Mouse (Mus musculus): ENCODE measurements around the gene Tln2.
"Not testable (repeated sequence)": the region's sequence is repeated elsewhere in the genome, so short reads cannot be mapped to it uniquely, and the experiment has no call there.

Tln2 gene

DNA sequence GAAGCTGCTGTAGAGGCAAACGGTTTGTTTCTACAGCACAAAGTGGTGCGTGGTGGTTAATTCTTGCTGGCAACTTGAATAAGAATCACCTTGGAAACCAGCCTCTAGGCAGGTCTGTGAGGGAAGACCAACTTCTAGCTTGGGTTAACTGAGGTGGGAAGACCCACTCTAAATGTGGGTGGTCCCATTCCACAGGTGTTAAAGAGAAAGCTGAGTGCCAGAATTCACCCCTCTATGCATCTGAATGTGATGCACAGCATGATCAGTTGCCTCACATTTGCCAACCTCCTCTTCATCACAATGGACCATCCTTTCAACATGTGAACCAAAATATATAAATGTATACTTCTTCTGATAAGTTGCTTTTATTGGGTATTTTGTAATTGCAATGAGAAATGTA, 197.4 kb downstream of the Tln2 start:
- no peak for DNase-seq (ENCODE audit: low spot score in 2 of 2)

GRCm38 (mm10) chr9:67361511-67361910, 198.0 kb downstream of the Tln2 start:
- DNase-seq (ENCODE audit: low spot score in 2 of 2) = no peak

DNA sequence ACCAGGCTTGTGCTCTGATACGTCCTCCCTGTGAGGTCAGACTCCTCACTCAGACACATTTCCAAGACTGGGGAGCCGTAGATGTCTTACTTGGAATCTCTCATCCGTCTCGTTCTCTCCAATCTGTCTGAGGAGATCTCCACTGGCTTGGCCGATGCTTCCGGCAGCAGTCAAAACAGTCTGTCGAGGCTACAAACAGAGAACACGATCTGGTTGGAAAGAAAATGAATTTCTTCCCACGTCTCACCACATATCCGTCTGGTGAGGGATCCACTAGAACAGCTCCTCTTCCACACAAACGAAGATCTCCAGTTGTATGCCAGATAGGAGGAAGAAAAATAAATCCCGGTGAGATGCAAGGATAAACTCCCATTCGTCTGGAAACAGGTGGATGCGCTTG, 205.1 kb downstream of the Tln2 start:
- no peak for DNase-seq (ENCODE audit: low spot score in 2 of 2)

DNA sequence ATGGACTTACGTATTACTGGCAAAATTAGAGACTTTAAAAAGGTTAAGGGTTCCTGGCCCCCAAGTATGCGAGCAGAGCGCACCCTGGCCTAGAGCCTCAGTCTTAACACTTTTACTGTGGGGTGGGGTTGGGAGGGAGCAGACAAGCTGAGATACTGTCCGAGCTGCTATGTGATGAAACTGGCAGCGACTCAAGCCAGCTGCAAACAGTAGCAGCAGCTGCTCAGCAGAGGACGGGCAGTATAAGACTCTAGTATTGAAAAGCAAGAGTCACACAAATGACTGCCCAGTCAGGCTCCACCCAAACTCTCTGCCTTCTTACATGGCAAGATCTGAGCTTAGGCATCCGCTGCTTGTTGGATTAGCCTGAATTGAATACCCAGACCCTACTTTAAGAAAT, 206.1 kb downstream of the Tln2 start:
- DNase-seq (ENCODE audit: low spot score in 2 of 2) = no peak

DNA sequence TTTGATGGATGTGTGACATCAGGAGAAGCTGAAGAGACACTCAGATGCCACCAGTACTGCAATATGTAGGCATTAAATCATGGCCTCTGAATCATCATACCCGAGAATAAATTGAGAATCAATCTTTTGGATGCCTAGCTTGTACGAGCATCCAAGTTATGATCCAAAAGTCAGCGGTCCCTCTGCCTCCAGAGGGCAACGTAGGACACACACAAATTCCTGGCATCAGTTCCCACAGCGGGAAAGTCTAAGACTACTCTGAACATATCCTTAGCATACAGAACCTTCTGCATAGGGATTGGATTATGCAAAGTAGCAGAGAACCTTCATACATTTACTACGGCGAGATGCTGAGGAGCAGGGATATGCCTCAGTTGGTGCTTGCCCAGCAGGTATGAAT, 210.5 kb downstream of the Tln2 start:
- no peak for DNase-seq (ENCODE audit: low spot score in 2 of 2)

DNA sequence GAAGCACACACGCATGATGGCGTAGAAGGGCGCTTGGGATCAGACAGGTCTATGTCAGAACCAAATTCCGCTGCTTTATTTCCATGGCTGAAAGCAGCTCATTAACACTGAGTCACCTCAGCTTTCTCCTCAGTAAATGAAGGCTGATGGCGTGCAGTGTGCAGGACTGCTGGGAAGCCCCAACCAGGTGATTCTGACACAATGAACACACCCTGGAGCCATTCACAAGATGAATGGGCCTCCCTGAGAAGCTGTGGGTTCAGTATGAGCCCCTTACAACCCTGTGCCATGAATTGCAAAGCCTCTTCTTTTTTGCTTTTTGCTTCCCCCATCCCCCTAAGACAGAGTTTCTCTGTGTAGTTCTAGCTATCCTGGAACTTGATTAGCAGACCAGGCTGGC, 212.3 kb downstream of the Tln2 start:
- no peak for DNase-seq (ENCODE audit: low spot score in 2 of 2)

DNA sequence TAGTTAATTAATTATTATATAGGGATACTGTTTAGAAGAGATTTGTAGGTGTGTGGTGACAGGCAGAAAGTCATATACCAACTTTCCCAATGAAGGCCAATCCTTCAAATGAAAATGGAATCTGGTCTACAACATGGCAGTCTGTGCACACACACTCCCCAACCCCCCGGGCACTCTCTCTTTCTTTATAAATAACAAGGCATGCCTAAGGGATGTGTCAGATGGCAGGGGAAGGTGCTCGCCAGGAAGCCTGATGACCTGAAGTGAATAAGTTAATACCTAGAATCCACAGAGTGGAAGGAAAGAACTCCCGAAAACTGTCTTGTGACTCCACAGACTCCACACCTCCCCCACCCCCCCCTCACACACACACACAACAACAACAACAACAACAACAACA, 228.2 kb downstream of the Tln2 start:
- DNase-seq (ENCODE audit: low spot score in 2 of 2) = no peak

DNA sequence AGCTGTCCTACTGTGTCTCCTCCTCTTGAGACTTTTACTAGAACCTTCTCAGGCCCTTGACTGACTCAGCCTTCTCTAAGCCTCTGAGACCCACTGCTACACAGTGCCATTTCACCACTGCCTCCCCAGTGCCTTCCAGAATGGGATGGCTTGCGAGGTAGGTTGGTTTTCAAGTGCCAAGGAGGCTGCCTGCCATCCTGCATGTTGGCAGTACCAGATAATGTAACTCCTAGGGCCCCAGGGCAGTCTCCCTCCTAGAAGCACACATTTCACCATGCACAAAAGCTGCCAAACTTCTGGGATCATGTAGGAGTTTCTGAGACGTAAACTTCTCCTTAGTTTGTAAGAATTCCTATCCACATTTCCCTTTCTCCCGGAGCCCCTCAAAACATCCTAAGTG, 231.1 kb downstream of the Tln2 start:
- DNase-seq (ENCODE audit: low spot score in 2 of 2) = no peak

DNA sequence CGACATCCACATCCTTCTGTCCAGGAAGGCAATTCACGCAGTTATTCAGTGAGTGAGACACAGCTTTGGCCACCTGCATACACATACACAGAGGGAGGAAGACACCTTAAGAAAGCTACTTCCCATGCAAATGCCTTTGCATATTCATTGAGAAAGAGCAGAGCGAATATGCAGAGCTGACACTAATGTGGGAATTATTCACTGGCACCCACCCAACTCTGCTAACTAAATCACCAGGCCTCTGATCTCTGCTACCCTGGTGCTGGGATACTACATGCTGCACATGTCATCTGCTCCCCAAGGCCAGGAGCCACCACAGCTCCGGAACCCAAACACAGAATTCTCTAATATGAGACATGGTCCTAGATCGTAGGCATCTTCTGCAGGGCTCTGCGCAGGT, 237.6 kb downstream of the Tln2 start:
- DNase-seq (ENCODE audit: low spot score in 2 of 2) = no peak

DNA sequence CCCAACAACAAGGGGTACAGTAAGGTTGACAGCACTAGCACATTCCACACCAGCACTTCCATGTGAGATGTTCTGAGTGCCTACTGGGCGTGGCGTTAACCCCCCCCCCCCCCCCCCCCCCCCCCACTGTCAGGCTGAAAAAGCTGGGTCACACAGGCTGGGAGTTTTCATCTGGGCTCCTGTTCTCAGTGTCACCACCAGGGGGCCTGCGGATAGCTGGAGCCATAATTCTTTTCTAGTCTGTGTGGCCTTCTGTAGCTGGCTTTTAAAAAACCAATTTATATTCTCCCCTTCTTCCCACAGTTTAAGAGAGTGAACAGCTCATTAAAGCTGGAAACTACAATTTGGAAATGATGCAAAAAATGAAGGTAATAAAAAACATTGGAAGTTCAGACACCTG, 244.1 kb downstream of the Tln2 start:
- DNase-seq (ENCODE audit: low spot score in 2 of 2) = peak; percentile 44 to 73

DNA sequence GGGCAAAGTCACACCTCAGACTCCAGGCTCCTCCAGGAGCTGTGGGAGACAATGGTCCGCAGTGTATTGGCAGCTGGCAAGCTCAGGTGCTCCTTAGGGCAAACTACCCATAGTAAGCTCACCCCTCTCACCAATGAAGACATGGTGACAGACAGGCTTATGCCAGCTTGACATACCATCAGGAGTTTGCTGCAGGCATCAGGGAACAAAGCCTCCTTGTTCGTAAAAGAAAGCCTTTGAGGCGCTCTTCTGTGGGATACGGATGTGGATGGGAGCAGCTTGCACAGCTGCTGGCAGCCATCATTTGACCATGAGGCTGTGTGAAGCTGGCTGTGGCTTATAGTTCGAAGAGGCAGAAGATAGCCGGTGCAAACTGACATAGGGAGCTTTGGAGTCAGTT, 254.5 kb downstream of the Tln2 start:
- no peak for DNase-seq (ENCODE audit: low spot score in 2 of 2)

- DNase-seq (ENCODE audit: low spot score in 2 of 2) = no peak
Measured at GRCm38 (mm10) chr9:67303986-67304385, 255.5 kb downstream of the Tln2 start.

- no peak for DNase-seq (ENCODE audit: low spot score in 2 of 2)
Measured at GRCm38 (mm10) chr9:67303038-67303437, 256.5 kb downstream of the Tln2 start.

DNA sequence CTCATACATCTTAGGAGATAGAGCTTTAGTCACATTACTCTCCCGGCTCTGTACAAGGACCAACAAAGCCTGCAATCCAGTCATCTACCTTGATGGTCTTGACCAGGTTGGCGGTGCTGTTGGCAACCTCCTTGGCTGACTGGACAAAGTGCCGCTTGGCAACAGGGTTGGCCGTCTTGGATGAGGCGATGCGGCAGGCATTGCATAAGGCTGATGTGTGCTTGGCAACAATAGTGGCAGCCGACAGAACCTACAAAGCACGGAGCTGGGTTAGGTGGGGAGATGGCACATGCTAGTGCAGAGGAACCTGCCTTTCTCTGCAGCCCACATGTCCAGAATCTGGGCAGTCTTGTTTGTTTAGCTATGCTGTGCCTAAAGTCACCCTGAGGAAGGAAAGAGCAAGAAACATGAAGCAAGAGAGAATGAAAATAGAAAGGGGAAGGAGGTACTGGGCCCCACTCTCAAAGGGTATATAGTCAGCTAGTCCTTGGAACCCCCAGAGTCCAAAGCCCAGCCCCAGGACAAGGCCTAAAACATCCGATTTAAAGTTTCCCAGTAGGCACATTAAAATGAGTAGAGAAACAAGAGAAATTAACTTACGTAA, 257.0 kb downstream of the Tln2 start:
- DNase-seq (ENCODE audit: low spot score in 2 of 2) = no peak

DNA sequence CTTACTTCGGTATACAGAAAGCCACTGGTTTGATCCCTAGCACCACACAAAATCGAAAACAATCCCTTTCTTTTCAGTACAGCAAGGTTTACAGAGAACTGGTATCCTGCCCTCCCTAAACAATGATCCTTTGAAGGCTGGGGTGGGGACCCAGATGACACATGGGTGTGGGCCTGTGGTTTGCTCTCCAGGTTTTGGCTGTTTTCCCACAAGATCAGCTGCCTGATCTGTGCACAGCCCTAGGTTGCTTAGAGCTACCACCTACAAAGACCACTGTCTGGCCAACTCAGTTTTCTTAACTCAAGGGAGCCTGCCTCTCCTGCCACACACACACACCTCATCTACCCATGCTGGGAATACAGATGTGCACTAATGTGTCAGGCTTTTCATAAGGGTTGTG, 257.9 kb downstream of the Tln2 start:
- no peak for DNase-seq (ENCODE audit: low spot score in 2 of 2)

DNA sequence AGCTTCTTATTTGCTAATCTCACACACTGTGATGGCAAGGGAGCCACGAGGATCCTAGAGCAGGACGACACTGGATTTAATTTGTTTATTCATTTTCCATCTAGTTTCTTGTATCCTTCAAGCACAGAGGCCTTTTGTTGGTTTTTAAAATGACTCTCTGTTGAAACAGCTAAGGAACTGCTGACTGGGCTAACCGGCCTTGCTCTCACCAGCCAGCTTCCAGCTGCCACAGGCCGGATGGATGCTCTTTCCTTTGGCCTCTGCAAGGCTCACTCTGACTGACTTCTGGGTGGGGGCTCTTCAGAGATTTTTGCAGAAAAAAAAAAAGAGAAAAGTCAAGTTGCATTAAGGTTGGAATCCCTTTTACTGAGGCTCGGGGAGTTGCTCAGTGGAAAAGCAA, 258.7 kb downstream of the Tln2 start:
- no peak for DNase-seq (ENCODE audit: low spot score in 2 of 2)

- no peak for DNase-seq (ENCODE audit: low spot score in 2 of 2)
Measured at GRCm38 (mm10) chr9:67300346-67300745, 259.2 kb downstream of the Tln2 start.

DNA sequence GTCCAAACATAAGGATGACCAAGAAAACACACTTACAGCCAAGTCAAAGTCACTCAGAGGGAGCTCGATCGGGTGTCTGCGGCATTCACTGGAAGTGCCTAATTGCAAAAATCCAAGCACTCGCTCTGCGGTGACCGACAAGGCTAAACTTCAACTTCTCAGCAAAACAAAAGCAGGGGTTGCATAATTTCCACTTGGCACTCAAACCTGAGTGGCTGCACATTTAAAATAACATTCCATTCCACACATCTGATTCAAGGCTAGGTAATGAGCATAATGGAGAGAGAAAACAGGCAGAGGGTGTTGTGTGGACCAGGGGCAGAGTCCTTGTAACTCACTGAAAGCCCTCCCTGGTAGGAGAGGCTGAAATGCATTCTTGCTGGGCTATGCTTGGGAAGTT, 260.3 kb downstream of the Tln2 start:
- no peak for DNase-seq (ENCODE audit: low spot score in 2 of 2)

GRCm38 (mm10) chr9:67297236-67297889, 262.1 kb downstream of the Tln2 start:
- DNase-seq (ENCODE audit: low spot score in 2 of 2) = no peak

DNA sequence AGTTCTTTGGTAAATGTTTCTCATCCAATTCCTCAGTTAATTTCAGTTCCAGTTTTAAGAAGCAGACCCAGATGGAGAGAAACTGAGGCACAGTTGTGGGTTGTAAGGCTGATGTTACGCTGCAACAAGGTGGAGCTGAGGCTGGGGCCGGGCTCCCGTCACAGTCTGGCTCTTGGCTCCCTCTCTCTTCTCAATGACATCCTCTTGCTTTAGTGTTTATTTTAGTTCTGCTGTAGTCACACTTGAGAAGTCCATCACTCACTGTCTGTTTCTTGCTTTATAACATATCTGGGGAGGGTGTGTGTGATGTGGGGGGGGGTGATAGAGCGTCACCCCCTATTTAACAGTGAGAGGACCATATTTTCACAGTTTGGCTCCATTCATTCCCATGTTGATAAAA, 272.0 kb downstream of the Tln2 start:
- no peak for DNase-seq (ENCODE audit: low spot score in 2 of 2)

DNA sequence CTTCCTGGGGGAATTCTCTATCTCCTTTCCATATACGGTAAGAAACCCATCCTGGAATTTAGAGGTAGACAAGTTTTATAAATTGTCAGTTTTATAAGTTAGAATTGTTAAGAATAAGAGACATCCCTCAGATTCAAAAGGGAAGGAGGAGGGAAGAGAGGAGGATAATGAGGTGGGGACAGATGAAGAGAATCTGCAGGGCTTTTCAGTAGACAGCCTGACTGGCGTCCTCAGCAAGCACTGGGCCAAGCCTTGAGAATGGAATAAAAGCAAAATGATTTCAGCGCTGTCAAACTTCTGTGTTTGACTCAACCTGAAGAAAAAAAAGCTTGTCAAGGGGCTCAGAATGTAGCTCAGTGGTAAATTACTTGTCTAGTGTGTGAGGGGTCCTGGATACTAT, 272.7 kb downstream of the Tln2 start:
- no peak for DNase-seq (ENCODE audit: low spot score in 2 of 2)

GRCm38 (mm10) chr9:67285544-67285943, 274.0 kb downstream of the Tln2 start:
- no peak for DNase-seq (ENCODE audit: low spot score in 2 of 2)

- no peak for DNase-seq (ENCODE audit: low spot score in 2 of 2)
Measured at GRCm38 (mm10) chr9:67281812-67282211, 277.7 kb downstream of the Tln2 start.

DNA sequence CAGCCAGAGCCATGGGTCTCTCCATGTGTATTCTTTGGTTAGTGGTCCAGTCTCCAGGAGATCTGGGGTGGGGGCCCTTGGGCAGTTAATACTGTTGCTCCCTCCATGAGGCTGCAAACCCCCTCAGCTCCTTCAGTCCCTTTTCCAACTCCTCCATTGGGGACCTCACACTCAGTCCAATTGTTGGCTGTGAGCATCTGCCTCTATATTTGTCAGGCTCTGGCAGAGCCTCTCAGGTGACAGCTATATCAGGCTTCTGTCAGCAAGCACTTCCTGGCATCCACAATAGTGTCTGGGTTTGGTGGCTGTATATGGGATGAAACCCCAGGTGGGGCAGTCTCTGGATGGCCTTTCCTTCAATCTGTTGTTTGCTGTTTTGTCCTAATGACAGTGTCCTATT, 279.2 kb downstream of the Tln2 start:
- not testable (repeated sequence) for DNase-seq (ENCODE audit: low spot score in 2 of 2)
